Mouse (Mus musculus) bone marrow macrophage, adult 2 months (primary cell): ENCODE data around the gene Arid4a.

ENCODE experiments used
- CTCF ChIP-seq: IDR thresholded peaks from 2 replicates; pipeline ENCODE4 v1.5.1; 2012; ENCODE audit warnings: low read depth, mild to moderate bottlenecking, low read length, moderate library complexity
- POLR2A ChIP-seq: IDR thresholded peaks from 2 replicates; pipeline ENCODE4 v1.6.1; 2012; ENCODE audit warnings: mild to moderate bottlenecking, low read depth, low read length, borderline replicate concordance

GRCm38 (mm10) chr12:71044488-71044887 lies 28.7 kb downstream of the Arid4a start:
- TF ChIP-seq CTCF, result no peak
- TF ChIP-seq POLR2A, result no peak
